Mouse (Mus musculus) telencephalon, adult 2 months (tissue): Measurements from ENCODE around the gene Sp9.

Source experiments
- DNase-seq: peaks from one replicate; pipeline ENCODE4 v3.0.0-alpha.2; 2011; ENCODE audit warnings: low read depth, low spot score

Sp9 gene

GRCm38 (mm10) chr2:73274119-73274920 lies 2.6 kb downstream of the Sp9 start:
- DNase-seq, result no peak

GRCm38 (mm10) chr2:73275261-73276040 lies 3.7 kb downstream of the Sp9 start:
- DNase-seq, result no peak

GRCm38 (mm10) chr2:73276141-73276571 lies 4.4 kb downstream of the Sp9 start:
- DNase-seq, result no peak

- DNase-seq, result no peak
Observed at GRCm38 (mm10) chr2:73277021-73277708, 5.4 kb downstream of the Sp9 start.

GRCm38 (mm10) chr2:73277709-73278075 lies 6.0 kb downstream of the Sp9 start:
- no peak for DNase-seq

- DNase-seq, result peak; percentile 88
Observed at GRCm38 (mm10) chr2:73278131-73278854, 6.6 kb downstream of the Sp9 start.

GRCm38 (mm10) chr2:73278869-73279268 lies 7.1 kb downstream of the Sp9 start:
- no peak for DNase-seq

GRCm38 (mm10) chr2:73279271-73280038 lies 7.7 kb downstream of the Sp9 start:
- DNase-seq, result no peak

- no peak for DNase-seq
Observed at GRCm38 (mm10) chr2:73280356-73281047, 8.8 kb downstream of the Sp9 start.

- no peak for DNase-seq
Observed at GRCm38 (mm10) chr2:73281048-73281661, 9.4 kb downstream of the Sp9 start.

GRCm38 (mm10) chr2:73281707-73282106 lies 10.0 kb downstream of the Sp9 start:
- DNase-seq, result no peak

- no peak for DNase-seq
Observed at GRCm38 (mm10) chr2:73285630-73286029, 13.9 kb downstream of the Sp9 start.

- DNase-seq, result no peak
Observed at GRCm38 (mm10) chr2:73291130-73291529, 19.4 kb downstream of the Sp9 start.

- DNase-seq, result no peak
Observed at GRCm38 (mm10) chr2:73295023-73295422, 23.3 kb downstream of the Sp9 start.

- no peak for DNase-seq
Observed at GRCm38 (mm10) chr2:73298154-73298553, 26.4 kb downstream of the Sp9 start.

GRCm38 (mm10) chr2:73298841-73299240 lies 27.1 kb downstream of the Sp9 start:
- DNase-seq, result no peak

- DNase-seq, result no peak
Observed at GRCm38 (mm10) chr2:73301979-73302378, 30.3 kb downstream of the Sp9 start.

GRCm38 (mm10) chr2:73302722-73303121 lies 31.0 kb downstream of the Sp9 start:
- DNase-seq, result no peak

- DNase-seq, result no peak
Observed at GRCm38 (mm10) chr2:73304506-73304905, 32.8 kb downstream of the Sp9 start.

- DNase-seq, result no peak
Observed at GRCm38 (mm10) chr2:73306006-73306405, 34.3 kb downstream of the Sp9 start.
